Mouse (Mus musculus) ovary, postnatal 14 days (tissue): ENCODE results near the gene Ipo5.

Experiments
- DNase-seq: peaks from one replicate; pipeline ENCODE4 v3.0.0; 2022; ENCODE audit warnings: low spot score

Gene Ipo5

GRCm38 (mm10) chr14:120910733-120911324 is at the start of gene Ipo5:
Gene Ipo5, plus strand, starts transcription at chr14:120911224.
- DNase-seq, result peak; percentile 92

GRCm38 (mm10) chr14:120863205-120863604 is 47.8 kb upstream of the Ipo5 start:
- no peak for DNase-seq

GRCm38 (mm10) chr14:120864896-120865295 is 46.1 kb upstream of the Ipo5 start:
- no peak for DNase-seq

GRCm38 (mm10) chr14:120866573-120866972 is 44.5 kb upstream of the Ipo5 start:
- DNase-seq, result no peak

- no peak for DNase-seq
Measured at GRCm38 (mm10) chr14:120867121-120867520, 43.9 kb upstream of the Ipo5 start.

GRCm38 (mm10) chr14:120868494-120868893 is 42.5 kb upstream of the Ipo5 start:
- peak; percentile 21 for DNase-seq

GRCm38 (mm10) chr14:120870736-120871135 is 40.3 kb upstream of the Ipo5 start:
- DNase-seq, result no peak

GRCm38 (mm10) chr14:120874397-120874796 is 36.6 kb upstream of the Ipo5 start:
- no peak for DNase-seq

- no peak for DNase-seq
Measured at GRCm38 (mm10) chr14:120875144-120875543, 35.9 kb upstream of the Ipo5 start.

- no peak for DNase-seq
Measured at GRCm38 (mm10) chr14:120875811-120876388, 35.1 kb upstream of the Ipo5 start.

GRCm38 (mm10) chr14:120877147-120877546 is 33.9 kb upstream of the Ipo5 start:
- DNase-seq, result no peak

GRCm38 (mm10) chr14:120879026-120879425 is 32.0 kb upstream of the Ipo5 start:
- no peak for DNase-seq

GRCm38 (mm10) chr14:120880601-120881000 is 30.4 kb upstream of the Ipo5 start:
- no peak for DNase-seq

- no peak for DNase-seq
Measured at GRCm38 (mm10) chr14:120881054-120881453, 30.0 kb upstream of the Ipo5 start.

GRCm38 (mm10) chr14:120888681-120889080 is 22.3 kb upstream of the Ipo5 start:
- no peak for DNase-seq

- no peak for DNase-seq
Measured at GRCm38 (mm10) chr14:120892369-120892768, 18.7 kb upstream of the Ipo5 start.

GRCm38 (mm10) chr14:120896613-120897012 is 14.4 kb upstream of the Ipo5 start:
- DNase-seq, result no peak

GRCm38 (mm10) chr14:120898876-120899275 is 12.1 kb upstream of the Ipo5 start:
- no peak for DNase-seq

- DNase-seq, result peak; percentile 38
Measured at GRCm38 (mm10) chr14:120909396-120909795, 1.6 kb upstream of the Ipo5 start.

- peak; percentile 29 for DNase-seq
Measured at GRCm38 (mm10) chr14:120910320-120910719, 704 bp upstream of the Ipo5 start.

- DNase-seq, result peak; percentile 6
Measured at GRCm38 (mm10) chr14:120911388-120911901, 421 bp downstream of the Ipo5 start.

GRCm38 (mm10) chr14:120912090-120912710 is 1.2 kb downstream of the Ipo5 start:
- DNase-seq, result no peak

GRCm38 (mm10) chr14:120912916-120913315 is 1.9 kb downstream of the Ipo5 start:
- no peak for DNase-seq
